ENCODE assay signal across 8 mouse cellular contexts in the genomic region with DNA sequence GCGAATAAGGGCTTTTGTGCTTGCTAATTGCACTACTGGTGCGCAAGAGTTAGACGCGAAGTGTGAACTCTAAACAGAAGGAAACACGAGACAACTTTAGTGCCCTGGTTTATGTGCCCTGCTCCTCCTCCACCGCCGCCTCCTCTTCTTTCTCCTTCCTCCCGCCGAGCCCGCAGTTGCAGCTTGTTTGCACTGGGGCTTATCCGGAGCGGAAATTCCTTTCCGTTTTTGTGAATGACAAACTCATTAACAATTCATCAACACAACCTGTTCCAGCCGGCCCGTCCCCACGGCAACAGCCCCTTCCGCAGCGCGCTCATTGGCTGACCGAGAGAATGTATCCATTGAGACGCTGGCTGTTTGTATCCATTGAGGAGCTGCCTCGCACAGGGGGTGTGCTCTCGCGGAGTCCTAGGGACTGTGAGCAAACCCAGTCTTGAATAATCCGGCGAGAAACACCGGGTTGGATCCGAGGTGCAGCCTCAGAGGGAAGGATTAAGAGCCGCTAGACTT. TPM values are rescaled to one million over a fixed set of nuclear protein-coding genes. Genes with fewer than 3 reads are reported as not detected.
DNase-seq lines count a peak whose midpoint lies in the region; ATAC-seq lines count a peak whose summit lies in the region.

TSS of gene Dusp6 (plus strand) at position 365 of the 513 bp plus-strand sequence.

- peak within 1 kb of the TSS; percentile 90 for H3K9ac ChIP-seq in forebrain, embryonic 11.5 days (ENCODE audit: low read length)
- H3K9ac ChIP-seq in heart, embryonic 16.5 days (ENCODE audit: low read length): peak within 1 kb of the TSS; percentile 92
- peak within 1 kb of the TSS; percentile 54 for H3K9ac ChIP-seq in liver, embryonic 15.5 days
- H3K9ac ChIP-seq in neural tube, embryonic 12.5 days: peak within 1 kb of the TSS; percentile 86

- peak; percentile 95 for ATAC-seq in forebrain, embryonic 11.5 days (replicated peaks; ENCODE audit: low FRiP score)
- peak; percentile 93 for ATAC-seq in heart, embryonic 16.5 days (replicated peaks; ENCODE audit: extremely low read depth, insufficient read depth, low FRiP score)
- peak; percentile 86 for ATAC-seq in liver, embryonic 15.5 days (ENCODE audit: insufficient read depth)
- peak; percentile 95 for ATAC-seq in neural tube, embryonic 12.5 days (ENCODE audit: low FRiP score, low read depth)

- H3K9me3 ChIP-seq in forebrain, embryonic 11.5 days (ENCODE audit: control insufficient read depth, low read length): no peaks in the 10 kb centered on the region
- no peaks in the 10 kb centered on the region for H3K9me3 ChIP-seq in heart, embryonic 16.5 days (replicated peaks; ENCODE audit: control insufficient read depth, low read length)
- no peaks in the 10 kb centered on the region for H3K9me3 ChIP-seq in liver, embryonic 15.5 days (replicated peaks)
- H3K9me3 ChIP-seq in neural tube, embryonic 12.5 days: no peaks in the 10 kb centered on the region

- H3K4me2 ChIP-seq in forebrain, embryonic 11.5 days (ENCODE audit: low read depth, low read length, severe bottlenecking): peak within 1 kb of the TSS; percentile 81
- H3K4me2 ChIP-seq in heart, embryonic 16.5 days (ENCODE audit: low read depth, low read length): peak within 1 kb of the TSS; percentile 96
- peak within 1 kb of the TSS; percentile 66 for H3K4me2 ChIP-seq in liver, embryonic 15.5 days
- peak within 1 kb of the TSS; percentile 85 for H3K4me2 ChIP-seq in neural tube, embryonic 12.5 days (replicated peaks)

- peak; percentile 92 for DNase-seq in CD4-positive, CD25-positive, alpha-beta regulatory T cell, adult 2 months (ENCODE audit: low read depth, low spot score)
- DNase-seq in brain, embryonic 18.5 days (ENCODE audit: low read depth, low spot score): peak; percentile 94
- peak; percentile 97 for DNase-seq in forebrain, embryonic 11.5 days (ENCODE audit: low spot score)
- peak; percentile 97 to 99 for DNase-seq in kidney, postnatal 36 days
- DNase-seq in telencephalon, adult 2 months (ENCODE audit: low read depth, low spot score): peak; percentile 96

- H3K27ac ChIP-seq in forebrain, embryonic 11.5 days (ENCODE audit: low read depth, low read length): peak within 1 kb of the TSS; percentile 95
- H3K27ac ChIP-seq in heart, embryonic 16.5 days (ENCODE audit: low read length): peak within 1 kb of the TSS; percentile 99
- H3K27ac ChIP-seq in liver, embryonic 15.5 days (replicated peaks): peak within 1 kb of the TSS; percentile 87
- peak within 1 kb of the TSS; percentile 72 for H3K27ac ChIP-seq in neural tube, embryonic 12.5 days

- H3K4me3 ChIP-seq in forebrain, embryonic 11.5 days (ENCODE audit: low read depth, low read length): peak within 1 kb of the TSS; percentile 62
- H3K4me3 ChIP-seq in heart, embryonic 16.5 days (ENCODE audit: low read length): peak within 1 kb of the TSS; percentile 82
- H3K4me3 ChIP-seq in liver, embryonic 15.5 days (replicated peaks): peak within 1 kb of the TSS; percentile 62
- peak within 1 kb of the TSS; percentile 66 for H3K4me3 ChIP-seq in neural tube, embryonic 12.5 days

- peaks cover 2% of the 10 kb centered on the region; the same call in 1 of the 2 replicates for H3K27me3 ChIP-seq in forebrain, embryonic 11.5 days (ENCODE audit: control insufficient read depth, insufficient read depth, low read length)
- no peaks in the 10 kb centered on the region for H3K27me3 ChIP-seq in heart, embryonic 16.5 days (ENCODE audit: control insufficient read depth, insufficient read depth, low read length)
- peaks cover 61% of the 10 kb centered on the region for H3K27me3 ChIP-seq in liver, embryonic 15.5 days
- no peaks in the 10 kb centered on the region for H3K27me3 ChIP-seq in neural tube, embryonic 12.5 days (replicated peaks)

- peaks cover 8% of the 10 kb centered on the region for H3K4me1 ChIP-seq in forebrain, embryonic 11.5 days (replicated peaks; ENCODE audit: control insufficient read depth, insufficient read depth, low read length)
- H3K4me1 ChIP-seq in heart, embryonic 16.5 days (ENCODE audit: control insufficient read depth, insufficient read depth, low read length): peaks cover 17% of the 10 kb centered on the region
- H3K4me1 ChIP-seq in liver, embryonic 15.5 days (replicated peaks): peaks cover 7% of the 10 kb centered on the region
- H3K4me1 ChIP-seq in neural tube, embryonic 12.5 days: peaks cover 34% of the 10 kb centered on the region

- H3K36me3 ChIP-seq in forebrain, embryonic 11.5 days (ENCODE audit: control insufficient read depth, insufficient read depth, low read length): no peaks in the 10 kb centered on the region
- H3K36me3 ChIP-seq in heart, embryonic 16.5 days (ENCODE audit: control insufficient read depth, insufficient read depth): no peaks in the 10 kb centered on the region; the same call in 1 of the 2 replicates
- 0 out of 2 replicates have a peak, but pooled peaks cover 6% of the 10 kb centered on the region for H3K36me3 ChIP-seq in liver, embryonic 15.5 days (replicated peaks)
- no peaks in the 10 kb centered on the region for H3K36me3 ChIP-seq in neural tube, embryonic 12.5 days

- WGBS in forebrain, embryonic 11.5 days: 0% methylated on average over 29 of the region's 29 CpGs
- WGBS in heart, embryonic 16.5 days: under 1% methylated on average over 29 of the region's 29 CpGs
- whole genome bisulfite sequencing in liver, embryonic 15.5 days (ENCODE audit: insufficient replicate concordance): under 1% methylated on average over 29 of the region's 29 CpGs
- WGBS in neural tube, embryonic 12.5 days: under 1% methylated on average over 29 of the region's 29 CpGs

RNA-seq across cellular contexts. Expression of gene Dusp6, which starts in this region (rescaled TPM):
- 57.7 and 63.1 TPM in 2 replicates for polyA plus RNA-seq in forebrain, embryonic 11.5 days (2014; fragmentation: Nextera tagmentation; extraction: Ambion mirVana)
- polyA plus RNA-seq in heart, embryonic 16.5 days (2015; fragmentation: Nextera tagmentation; extraction: Ambion mirVana): 39.4 and 40.7 TPM in 2 replicates
- 19.1 and 25.6 TPM in 2 replicates for polyA plus RNA-seq in liver, embryonic 15.5 days (2015; fragmentation: Nextera tagmentation; extraction: Ambion mirVana)
- polyA plus RNA-seq in neural tube, embryonic 12.5 days (2016; fragmentation: Nextera tagmentation; extraction: Ambion mirVana): 38.7 and 40.6 TPM in 2 replicates

Comparison
In these comparisons a context has a peak if more than half of its experiments do, and no peak if none do; other contexts are left out.
1. Peak in every context shown above with its lines: DNase-seq, ATAC-seq, H3K4me3 ChIP-seq and H3K27ac ChIP-seq.